Mouse (Mus musculus): Measurements from ENCODE around the gene Kif5c.

Kif5c gene

GRCm38 (mm10) chr2:49661872-49662271 lies 42.8 kb downstream of the Kif5c start:
- DNase-seq (ENCODE audit: low spot score in 2 of 2): no peak

GRCm38 (mm10) chr2:49671753-49672500 lies 52.8 kb downstream of the Kif5c start:
- no peak for DNase-seq (ENCODE audit: low spot score in 2 of 2)

- DNase-seq (ENCODE audit: low spot score in 2 of 2): no peak
Observed at GRCm38 (mm10) chr2:49672501-49672874, 53.4 kb downstream of the Kif5c start.

DNA sequence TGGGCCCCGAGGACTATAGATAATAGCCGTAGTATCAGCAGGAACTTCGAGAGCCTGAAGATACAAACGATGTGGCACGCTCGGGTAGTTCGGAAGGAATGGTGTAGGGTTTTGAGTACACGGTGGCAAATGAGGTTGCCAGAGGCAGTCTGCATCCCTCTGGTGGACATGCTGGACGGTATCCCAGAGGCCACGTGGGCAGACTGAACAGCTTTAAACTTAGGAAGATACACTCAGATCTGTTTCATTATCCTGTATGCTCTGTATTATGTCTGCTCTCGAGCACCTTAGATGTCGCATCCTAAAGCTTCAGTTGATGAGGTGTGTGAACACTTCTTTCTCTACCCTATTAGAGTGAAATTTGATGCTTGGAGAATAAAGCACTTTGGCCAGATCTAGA lies 56.9 kb downstream of the Kif5c start:
- no peak for DNase-seq (ENCODE audit: low spot score in 2 of 2)

GRCm38 (mm10) chr2:49678386-49678785 lies 59.3 kb downstream of the Kif5c start:
- DNase-seq (ENCODE audit: low spot score in 2 of 2): no peak

- DNase-seq (ENCODE audit: low spot score in 2 of 2): no peak
Observed at GRCm38 (mm10) chr2:49679135-49679964, 60.3 kb downstream of the Kif5c start.

DNA sequence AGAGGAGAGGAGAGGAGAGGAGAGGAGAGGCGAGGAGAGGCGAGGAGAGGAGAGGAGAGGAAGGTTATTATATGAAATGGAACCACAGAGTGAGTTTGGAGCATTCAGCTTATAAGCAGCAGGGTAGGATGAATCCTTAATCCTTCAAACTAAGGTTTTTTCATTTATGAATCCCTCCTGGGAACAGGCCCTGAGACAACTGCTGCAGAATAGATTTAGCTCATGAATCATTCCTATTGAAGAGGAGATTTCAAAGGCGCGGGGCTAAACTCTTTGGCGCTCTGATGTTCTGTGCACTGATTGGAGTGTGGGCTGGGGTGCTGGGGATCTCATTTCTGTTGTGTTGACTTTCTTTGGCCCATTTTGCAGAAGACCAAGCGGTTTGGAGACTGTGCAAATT lies 63.7 kb downstream of the Kif5c start:
- DNase-seq (ENCODE audit: low spot score in 2 of 2): peak; percentile 46 to 47

GRCm38 (mm10) chr2:49684808-49685207 lies 65.7 kb downstream of the Kif5c start:
- DNase-seq (ENCODE audit: low spot score in 2 of 2): no peak

DNA sequence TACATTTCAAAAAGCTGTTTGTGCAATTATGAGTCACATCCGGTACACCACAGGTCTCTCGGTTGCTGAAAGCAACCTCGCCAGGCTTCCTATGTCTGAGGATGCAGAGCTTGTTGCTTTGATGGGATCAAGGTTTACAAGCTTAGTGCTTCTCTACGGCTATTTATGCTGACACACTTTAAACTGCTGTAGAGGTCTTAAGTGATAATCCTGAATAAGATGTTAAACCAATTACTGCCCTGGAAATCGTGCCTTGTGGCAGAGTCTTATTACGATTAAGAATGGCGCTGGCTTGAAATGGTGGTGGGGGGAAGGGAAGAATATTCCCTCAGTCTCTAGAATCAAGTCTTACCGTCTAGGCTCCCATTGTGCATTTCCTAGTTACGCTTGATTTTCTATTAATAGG lies 71.3 kb downstream of the Kif5c start:
- DNase-seq (ENCODE audit: low spot score in 2 of 2): no peak

DNA sequence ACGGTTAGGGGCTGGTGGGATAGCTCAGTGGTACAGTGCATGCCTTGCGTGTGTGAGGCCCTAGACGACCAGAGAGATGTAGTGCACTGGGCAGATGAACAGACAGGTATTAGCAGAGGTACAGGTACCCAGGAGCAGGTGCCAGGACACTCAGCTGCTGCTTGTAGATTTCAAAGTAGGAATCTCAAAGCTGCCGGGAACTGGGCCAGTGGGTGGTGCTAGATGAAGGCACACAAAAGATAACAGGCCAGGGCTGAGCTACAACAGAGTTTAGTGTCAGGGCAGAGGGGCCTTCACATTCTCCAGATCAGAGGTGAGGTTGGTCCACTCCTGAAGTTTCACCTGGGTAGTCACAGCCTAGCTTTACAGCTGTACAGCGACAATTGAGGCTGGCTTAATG lies 72.3 kb downstream of the Kif5c start:
- no peak for DNase-seq (ENCODE audit: low spot score in 2 of 2)

DNA sequence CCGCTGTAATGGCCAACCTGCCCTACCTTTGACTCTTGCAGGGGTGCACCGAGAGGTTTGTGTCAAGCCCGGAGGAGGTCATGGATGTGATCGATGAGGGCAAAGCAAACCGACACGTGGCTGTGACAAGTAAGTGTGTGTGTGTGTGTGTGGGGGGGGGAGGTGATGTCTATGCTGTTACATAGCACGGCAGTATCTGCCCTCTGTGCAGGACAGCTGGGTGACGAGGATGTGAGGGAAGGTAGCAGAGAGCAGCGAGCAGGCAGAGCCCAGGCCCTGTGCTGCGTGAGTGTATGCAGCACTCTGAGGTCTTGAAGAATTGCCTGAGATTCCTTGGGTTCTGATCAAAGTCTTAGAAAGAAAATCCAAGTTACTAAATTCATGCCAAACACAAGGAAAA lies 75.6 kb downstream of the Kif5c start:
- no peak for DNase-seq (ENCODE audit: low spot score in 2 of 2)

DNA sequence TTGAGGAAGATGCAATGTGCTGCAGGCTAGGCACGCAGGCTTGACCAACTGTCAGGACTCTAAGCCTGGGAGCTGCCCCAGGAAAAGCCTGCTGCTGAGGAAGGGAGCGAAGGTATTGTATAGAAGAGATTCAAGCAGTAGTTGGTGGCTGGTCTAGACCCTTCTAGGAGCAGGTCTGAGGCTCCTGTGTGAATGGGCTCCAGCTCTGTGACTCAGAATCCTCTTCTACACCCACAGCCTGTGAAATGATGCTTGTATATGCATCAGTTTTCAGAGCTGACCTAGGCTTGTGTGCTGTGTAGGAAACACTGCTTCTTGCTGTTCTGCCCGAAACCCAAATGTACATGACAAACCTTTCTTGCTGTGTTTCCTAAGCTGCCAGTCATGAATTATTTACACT lies 76.4 kb downstream of the Kif5c start:
- DNase-seq (ENCODE audit: low spot score in 2 of 2): peak in 1 of 2 experiments; percentile 43

DNA sequence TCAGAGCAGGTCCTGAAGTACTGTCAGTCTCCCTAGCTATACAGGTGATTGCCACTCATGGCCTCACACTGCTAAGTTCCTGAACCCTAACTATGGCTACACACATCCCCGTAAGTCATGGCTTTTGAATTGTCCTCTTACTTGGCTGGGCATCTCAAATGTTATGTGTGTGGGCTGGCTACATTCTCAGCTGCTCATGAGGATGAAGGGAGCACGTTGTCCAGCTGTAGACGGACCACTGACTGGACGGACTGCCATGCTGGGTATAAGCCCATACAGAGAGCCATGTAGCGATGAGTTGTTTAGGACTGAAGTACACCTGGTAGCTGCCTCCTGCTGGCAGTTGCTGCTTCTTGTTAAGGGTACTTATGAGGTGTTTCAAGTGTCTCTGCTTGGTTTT lies 79.8 kb downstream of the Kif5c start:
- DNase-seq (ENCODE audit: low spot score in 2 of 2): no peak

- DNase-seq (ENCODE audit: low spot score in 2 of 2): no peak
Observed at GRCm38 (mm10) chr2:49700176-49700971, 81.3 kb downstream of the Kif5c start.

DNA sequence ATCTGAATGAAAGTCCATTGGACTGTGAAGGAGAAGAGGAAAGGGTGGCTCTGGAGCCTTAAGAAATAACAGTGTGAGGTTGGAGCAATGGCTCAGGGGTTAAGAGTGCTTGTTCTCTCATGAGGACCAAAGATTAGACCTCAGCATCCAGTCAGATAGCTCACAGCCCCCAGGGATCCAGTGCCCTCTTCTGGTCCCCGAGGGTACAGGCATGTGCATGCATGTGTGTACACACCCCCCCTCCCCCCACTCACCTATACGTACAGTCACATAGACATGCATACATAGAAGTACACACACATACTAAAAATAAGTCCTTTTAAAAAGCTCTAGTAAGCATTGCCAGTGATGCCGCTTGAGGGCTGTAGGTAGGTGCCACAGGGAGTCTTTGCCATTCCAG lies 91.1 kb downstream of the Kif5c start:
- DNase-seq (ENCODE audit: low spot score in 2 of 2): no peak

GRCm38 (mm10) chr2:49711693-49712092 lies 92.6 kb downstream of the Kif5c start:
- DNase-seq (ENCODE audit: low spot score in 2 of 2): no peak

- DNase-seq (ENCODE audit: low spot score in 2 of 2): no peak
Observed at GRCm38 (mm10) chr2:49712336-49712887, 93.3 kb downstream of the Kif5c start.

GRCm38 (mm10) chr2:49716490-49716889 lies 97.4 kb downstream of the Kif5c start:
- DNase-seq (ENCODE audit: low spot score in 2 of 2): no peak

GRCm38 (mm10) chr2:49717437-49718116 lies 98.5 kb downstream of the Kif5c start:
- DNase-seq (ENCODE audit: low spot score in 2 of 2): no peak

DNA sequence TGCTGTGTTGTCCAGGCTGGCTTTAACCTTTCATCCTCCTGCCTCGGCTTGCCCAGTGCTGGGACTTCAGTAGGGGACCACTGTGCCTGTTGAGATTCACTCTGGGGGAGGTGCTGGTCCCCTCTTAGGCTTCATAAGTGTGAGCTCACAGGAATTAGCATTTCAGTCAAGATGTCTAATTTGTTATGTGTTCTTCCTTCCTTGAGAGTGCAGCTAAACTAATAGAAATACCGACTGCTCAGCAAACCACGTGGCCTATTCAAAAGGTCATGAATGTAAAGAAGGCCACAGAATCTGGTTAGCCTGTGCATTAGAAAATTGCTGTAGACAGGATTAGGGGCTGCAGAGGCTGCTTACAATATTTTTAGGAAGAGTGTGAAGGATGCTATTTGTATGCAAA lies 99.4 kb downstream of the Kif5c start:
- DNase-seq (ENCODE audit: low spot score in 2 of 2): no peak

Measured in right cerebral cortex, adult 2 months (tissue).